Mouse (Mus musculus) kidney, adult 2 months (tissue): ENCODE results near the gene Olfr1425.

Experiments
- CTCF ChIP-seq: fragments of 200-500 bp; conservative IDR thresholded peaks from 2 replicates; pipeline ENCODE4 v1.5.1; 2011; ENCODE audit warnings: low read depth, mild to moderate bottlenecking, control low read depth, low read length, moderate library complexity, mixed read lengths; ENCODE audit not compliant: insufficient read depth, insufficient read length
- POLR2A ChIP-seq: fragments of 200-500 bp; IDR thresholded peaks from one replicate; pipeline ENCODE4 v1.6.1; 2011; ENCODE audit warnings: low read depth, low read length, control low read depth

DNA sequence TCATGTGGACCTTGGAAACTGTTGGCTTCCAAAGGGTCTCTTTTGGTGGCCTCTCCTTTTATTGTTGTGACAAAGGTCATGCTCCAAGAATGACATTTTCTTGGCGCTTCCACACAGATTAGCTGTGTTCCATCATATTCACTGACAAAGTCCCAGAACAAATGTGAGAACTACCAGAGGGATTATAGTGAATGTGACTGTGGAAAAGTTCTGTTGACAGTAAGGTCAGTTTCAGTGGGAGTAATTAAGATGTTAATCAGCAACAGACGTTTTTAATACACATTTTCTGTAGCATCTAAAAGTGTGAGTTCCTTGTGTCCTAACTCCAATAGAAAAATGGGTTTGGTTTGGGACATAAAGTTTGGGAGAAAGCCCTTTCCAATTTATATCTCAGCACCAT is 36.3 kb downstream of the Olfr1425 start, which contains the start of gene Olfr1423:
- no peak for TF ChIP-seq POLR2A
- TF ChIP-seq CTCF: no peak
